Mouse (Mus musculus) G1E (cell line): ENCODE data around the gene Tspan13. TPM values are rescaled to one million over a fixed set of nuclear protein-coding genes. Genes with fewer than 3 reads are reported as not detected.

ENCODE experiments used
- ATAC-seq: 2 replicates; pipeline ENCODE4 v1.8.0; 2016; ENCODE audit warnings: mild to moderate bottlenecking; ENCODE audit not compliant: insufficient number of reproducible peaks, poor library complexity, low FRiP score, severe bottlenecking; ENCODE audit errors: extremely low read depth
- DNase-seq: peaks from one replicate; pipeline ENCODE4 v3.0.0; 2012; ENCODE audit warnings: low spot score
- H3K27me3 ChIP-seq: 2 replicates; pipeline ENCODE4 v1.6.1; 2012; ENCODE audit warnings: mild to moderate bottlenecking, low read length, inconsistent platforms; ENCODE audit not compliant: insufficient read depth
- H3K36me3 ChIP-seq: replicated peaks from 2 replicates; pipeline ENCODE3; 2012; ENCODE audit warnings: mild to moderate bottlenecking, inconsistent platforms
- H3K4me1 ChIP-seq: 2 replicates; pipeline ENCODE4 v1.6.1; 2012; ENCODE audit warnings: low read depth, low read length, inconsistent platforms, mixed read lengths; ENCODE audit not compliant: insufficient read depth
- H3K4me3 ChIP-seq: 2 replicates; pipeline ENCODE4 v1.5.1; 2012; ENCODE audit warnings: low read depth, mild to moderate bottlenecking, inconsistent platforms, low read length, moderate library complexity, mixed read lengths
- H3K9me3 ChIP-seq: replicated peaks from 2 replicates; pipeline ENCODE4 v1.6.1; 2012; ENCODE audit warnings: inconsistent platforms
- CTCF ChIP-seq: IDR thresholded peaks from 2 replicates; pipeline ENCODE4 v1.5.1; 2012; ENCODE audit warnings: low read depth, low read length, inconsistent platforms, mixed read lengths
- GATA1 ChIP-seq: IDR thresholded peaks from 2 replicates; pipeline ENCODE4 v1.6.1; 2012; ENCODE audit warnings: borderline replicate concordance, low read length, inconsistent platforms, mixed read lengths
- GATA2 ChIP-seq: IDR thresholded peaks from 2 replicates; pipeline ENCODE4 v1.6.1; 2012; ENCODE audit warnings: low read depth, low read length, inconsistent platforms, borderline replicate concordance
- POLR2AphosphoS5 ChIP-seq: IDR thresholded peaks from 2 replicates; pipeline ENCODE4 v1.6.1; 2012; ENCODE audit warnings: low read depth, low read length, inconsistent platforms; ENCODE audit not compliant: insufficient replicate concordance
- TAL1 ChIP-seq: conservative IDR thresholded peaks from 2 replicates; pipeline ENCODE4 v1.6.1; 2012; ENCODE audit warnings: low read depth, low read length, inconsistent platforms, mixed read lengths
- polyA plus RNA-seq: library from polyadenylated mRNA; stranded (reverse); fragments of >175 nt; gene quantifications from 2 replicates; pipeline ENCODE4 v1.2.3, GENCODE M21; 2012
- total RNA-seq, 2 experiments: library from RNA; stranded (forward) in 1 of 2; stranded (reverse) in 1 of 2; fragments of 200-1000 nt in 1 of 2; fragments of >200 nt in 1 of 2; fragmentation: Nextera tagmentation in 1 of 2; gene quantifications; 2 replicates each; pipeline ENCODE4 v1.2.3; 2014 to 2017

Tspan13 gene
- total and polyA plus RNA-seq, 3 experiments = 0.08 TPM; not detected in 2

GRCm38 (mm10) chr12:35977633-35978246 is 64.6 kb downstream of the Tspan13 start:
- Histone ChIP-seq H3K27me3 (no peaks in the 10 kb centered on the region), H3K36me3 (no peaks in the 10 kb centered on the region), H3K9me3 (no peaks in the 10 kb centered on the region), H3K4me1 (no peaks in the 10 kb centered on the region), H3K4me3 (no peak overlapping the region)
- DNase-seq (no peak), ATAC-seq (no peak)
- no peak for TF ChIP-seq GATA2
- TF ChIP-seq GATA1 = no peak
- TF ChIP-seq CTCF = no peak
- no peak for TF ChIP-seq POLR2AphosphoS5
- no peak for TF ChIP-seq TAL1

- no peak for TF ChIP-seq GATA1
- TF ChIP-seq POLR2AphosphoS5 = no peak
- no peak for TF ChIP-seq TAL1
- TF ChIP-seq GATA2 = no peak
- no peak for TF ChIP-seq CTCF
- no peak for DNase-seq
- H3K9me3 ChIP-seq = no peaks in the 10 kb centered on the region
- no peak for ATAC-seq
- H3K36me3 ChIP-seq = no peaks in the 10 kb centered on the region
- H3K4me1 ChIP-seq = no peaks in the 10 kb centered on the region
- H3K27me3 ChIP-seq = no peaks in the 10 kb centered on the region
- H3K4me3 ChIP-seq = no peak overlapping the region
These were observed 66.4 kb downstream of the Tspan13 start for GRCm38 (mm10) chr12:35975898-35976297.

- Histone ChIP-seq H3K4me3 (no peak overlapping the region), H3K9me3 (no peaks in the 10 kb centered on the region), H3K36me3 (no peaks in the 10 kb centered on the region), H3K4me1 (no peaks in the 10 kb centered on the region), H3K27me3 (no peaks in the 10 kb centered on the region; the same call in 1 of the 2 replicates)
- ATAC-seq = no peak
- TF ChIP-seq CTCF (no peak), GATA1 (no peak), TAL1 (no peak), POLR2AphosphoS5 (no peak), GATA2 (no peak)
- no peak for DNase-seq
These were observed 75.5 kb downstream of the Tspan13 start for GRCm38 (mm10) chr12:35966768-35967141.

DNA sequence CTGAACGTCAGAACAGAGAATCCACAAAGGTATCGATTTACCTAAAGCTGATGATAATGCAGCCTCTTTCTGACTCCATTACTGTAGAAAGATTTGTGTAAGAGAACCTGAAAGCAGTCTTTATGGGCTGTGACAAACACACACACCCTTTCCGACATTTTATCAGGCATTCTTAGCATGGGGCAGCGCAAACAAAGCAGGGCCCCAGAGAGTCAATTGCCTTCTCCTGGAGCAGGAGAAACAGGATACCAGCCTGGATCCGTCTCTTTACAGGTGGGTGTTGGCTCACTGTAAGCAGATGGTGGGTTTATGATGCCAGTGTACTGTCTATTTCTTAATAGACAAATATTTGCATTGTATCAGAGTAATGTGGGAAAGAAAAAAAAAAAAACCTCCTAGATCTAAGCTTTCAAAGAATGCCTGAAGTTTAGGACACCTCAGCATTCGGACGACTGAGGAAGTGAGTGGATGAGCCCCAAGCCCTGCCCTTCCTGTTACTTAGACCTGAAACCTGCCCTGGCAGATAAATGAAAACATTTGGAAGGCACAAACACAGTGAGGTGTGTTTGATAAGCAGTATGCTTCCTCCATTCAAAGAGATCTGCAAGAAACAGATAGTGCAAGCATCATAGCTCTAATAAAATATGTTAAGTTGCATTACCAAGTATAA is 76.1 kb downstream of the Tspan13 start:
- no peaks in the 10 kb centered on the region for H3K4me1 ChIP-seq
- H3K4me3 ChIP-seq = no peak overlapping the region
- no peaks in the 10 kb centered on the region for H3K9me3 ChIP-seq
- peak; percentile 7 for ATAC-seq
- H3K27me3 ChIP-seq = no peaks in the 10 kb centered on the region; the same call in 1 of the 2 replicates
- H3K36me3 ChIP-seq = no peaks in the 10 kb centered on the region
- TF ChIP-seq POLR2AphosphoS5 (no peak), GATA1 (no peak), GATA2 (no peak)
- DNase-seq = no peak

Other genes with a start within 250 kb of the Tspan13 start
- gene Agr3, start 116.9 kb downstream of the Tspan13 start, total RNA-seq (2014; fragmentation: Nextera tagmentation) = not detected in 2 replicates
- 0.22 TPM in 1 of 2 replicates, not detected in the other for gene Agr3, start 116.9 kb downstream of the Tspan13 start, total RNA-seq (2017)
- gene Agr3, start 116.9 kb downstream of the Tspan13 start, polyA plus RNA-seq = not detected in 2 replicates
- not detected in 2 replicates for gene Agr2, start 49.6 kb downstream of the Tspan13 start, total RNA-seq (2014; fragmentation: Nextera tagmentation)
- gene Agr2, start 49.6 kb downstream of the Tspan13 start, total RNA-seq (2017) = 0.33 TPM in 1 of 2 replicates, not detected in the other
- not detected in 2 replicates for gene Agr2, start 49.6 kb downstream of the Tspan13 start, polyA plus RNA-seq
- 41.8 and 49.1 TPM in 2 replicates for gene Ankmy2, start 114.6 kb upstream of the Tspan13 start, total RNA-seq (2014; fragmentation: Nextera tagmentation)
- gene Ankmy2, start 114.6 kb upstream of the Tspan13 start, total RNA-seq (2017) = 44.1 and 49.6 TPM in 2 replicates
- 2.5 and 2.7 TPM in 2 replicates for gene Ankmy2, start 114.6 kb upstream of the Tspan13 start, polyA plus RNA-seq
- gene Bzw2, start 115.6 kb upstream of the Tspan13 start, total RNA-seq (2014; fragmentation: Nextera tagmentation) = 134 and 138 TPM in 2 replicates
- gene Bzw2, start 115.6 kb upstream of the Tspan13 start, total RNA-seq (2017) = 129 and 140 TPM in 2 replicates
- gene Bzw2, start 115.6 kb upstream of the Tspan13 start, polyA plus RNA-seq = 17.6 and 23.8 TPM in 2 replicates
- not detected in 2 replicates for gene Lrrc72, start 210.9 kb upstream of the Tspan13 start, total RNA-seq (2014; fragmentation: Nextera tagmentation)
- 0.35 TPM in 1 of 2 replicates, not detected in the other for gene Lrrc72, start 210.9 kb upstream of the Tspan13 start, total RNA-seq (2017)
- not detected in 2 replicates for gene Lrrc72, start 210.9 kb upstream of the Tspan13 start, polyA plus RNA-seq